Mouse (Mus musculus): ENCODE measurements around the gene Swt1.

The Swt1 gene

GRCm38 (mm10) chr1:151320408-151320807 is 107.8 kb downstream of the Swt1 start:
- no peak for DNase-seq (ENCODE audit: low read depth, low spot score)

GRCm38 (mm10) chr1:151319267-151319666 is 109.0 kb downstream of the Swt1 start:
- DNase-seq (ENCODE audit: low read depth, low spot score) = no peak

All from retina, adult 2 months (tissue).